Mouse (Mus musculus): ENCODE results near the gene Pnmal1. TPM values are rescaled to one million over a fixed set of nuclear protein-coding genes. Genes with fewer than 3 reads are reported as not detected.
A peak's percentile ranks its signal among the peaks of the same experiment; 100 is the strongest.

Pnmal1 gene
- polyA plus RNA-seq, 1 experiment from 2014 or later: 9.8 TPM

DNA sequence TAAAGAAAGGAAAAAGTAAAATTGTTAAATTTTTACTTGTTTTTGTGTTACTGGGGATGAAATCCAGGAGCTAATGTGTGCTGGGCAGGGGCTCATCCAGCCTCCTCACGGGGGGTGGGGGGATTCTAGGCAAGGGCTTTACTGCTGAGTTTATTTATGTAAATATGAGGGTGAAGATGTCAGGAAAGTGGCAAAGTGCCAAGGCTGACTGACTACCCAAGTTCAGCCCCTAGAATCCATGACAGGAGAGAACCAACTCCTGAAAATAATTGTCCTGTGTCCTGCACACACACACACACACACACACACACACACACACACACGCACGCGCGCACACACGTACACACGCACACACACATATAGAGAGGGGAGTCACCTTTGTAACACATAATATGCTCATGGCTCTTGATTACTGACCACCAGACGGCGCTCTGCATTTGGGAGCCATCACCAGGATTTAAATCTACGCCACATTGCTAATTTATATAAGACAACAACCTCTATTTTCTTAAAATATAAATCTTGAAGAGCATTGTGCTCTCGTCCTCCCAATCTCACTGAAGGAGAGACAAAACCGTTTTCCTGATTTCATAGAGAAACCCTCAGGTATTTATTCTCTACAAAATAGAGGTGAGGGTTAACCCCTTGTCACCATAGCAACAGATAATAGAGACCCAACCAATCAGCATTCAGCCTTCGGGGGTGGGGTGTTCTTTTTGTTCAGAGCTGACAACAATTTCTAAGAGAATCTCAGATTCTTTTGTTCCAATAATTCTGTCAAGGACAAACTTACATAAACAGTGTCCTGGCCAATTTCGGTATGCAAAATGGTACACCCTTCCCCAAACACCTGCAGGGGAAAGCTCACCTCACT lies 26.5 kb upstream of the Pnmal1 start:
- Histone ChIP-seq H3K9me3 (replicated peaks) (no peaks in the 10 kb centered on the region), H3K27me3 (ENCODE audit: low read depth, poor library complexity, severe bottlenecking) (no peaks in the 10 kb centered on the region), H3K27ac (replicated peaks) (no peak overlapping the region), H3K4me3 (no peak overlapping the region), H3K4me1 (peaks cover 16% of the 10 kb centered on the region), H3K36me3 (no peaks in the 10 kb centered on the region)
- DNase-seq (ENCODE audit: low spot score): peak; percentile 47
- 46% methylated on average over 14 of the region's 14 CpGs for WGBS

- H3K4me1 ChIP-seq: peaks cover 34% of the 10 kb centered on the region
- no peak overlapping the region for H3K4me3 ChIP-seq
- 39% methylated on average over 4 of the region's 4 CpGs for whole genome bisulfite sequencing
- H3K9me3 ChIP-seq (replicated peaks): no peaks in the 10 kb centered on the region
- H3K27ac ChIP-seq (replicated peaks): no peak overlapping the region
- no peaks in the 10 kb centered on the region for H3K36me3 ChIP-seq
- peak; percentile 16 for DNase-seq (ENCODE audit: low spot score)
- H3K27me3 ChIP-seq (ENCODE audit: low read depth, poor library complexity, severe bottlenecking): peaks cover 10% of the 10 kb centered on the region; the same call in 1 of the 2 replicates
Observed at GRCm38 (mm10) chr7:16937312-16937711, 22.2 kb upstream of the Pnmal1 start.

DNA sequence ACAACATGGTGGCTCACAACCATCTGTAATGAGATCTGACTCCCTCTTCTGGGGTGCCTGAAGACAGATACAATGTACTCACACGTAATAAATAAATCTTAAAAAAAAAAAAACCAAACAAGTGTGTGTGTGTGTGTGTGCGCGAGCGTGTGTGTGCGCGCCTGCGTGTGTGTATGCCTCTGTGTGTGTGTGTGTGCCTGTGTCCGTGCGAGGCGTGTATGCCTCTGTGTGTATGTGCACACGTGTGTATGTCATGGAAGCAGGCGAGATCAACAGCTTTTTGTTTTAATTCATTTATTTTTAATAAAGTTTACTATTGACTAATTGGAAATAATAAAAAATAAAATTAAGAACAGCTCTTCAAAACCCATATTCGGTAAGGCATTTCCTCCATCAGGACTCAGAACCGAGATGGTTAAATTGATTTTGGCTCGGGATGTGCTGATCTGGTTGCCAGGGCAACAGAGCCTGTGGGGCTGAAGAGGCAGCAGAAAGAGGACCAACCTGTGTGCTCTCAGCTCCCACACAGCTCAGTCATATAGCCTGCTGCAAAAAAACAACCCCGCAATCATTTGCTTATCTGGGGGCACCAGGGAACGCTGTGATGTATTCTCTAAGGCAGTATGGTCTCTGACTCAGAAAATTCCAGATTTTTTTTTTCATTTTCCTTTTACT lies 21.2 kb upstream of the Pnmal1 start:
- Histone ChIP-seq H3K27me3 (ENCODE audit: low read depth, poor library complexity, severe bottlenecking) (peaks cover 15% of the 10 kb centered on the region; the same call in 1 of the 2 replicates), H3K9me3 (replicated peaks) (no peaks in the 10 kb centered on the region), H3K4me1 (peaks cover 31% of the 10 kb centered on the region), H3K36me3 (no peaks in the 10 kb centered on the region), H3K4me3 (0 out of 2 replicates have a peak overlapping the region, but pooled peaks have one; percentile 7), H3K27ac (replicated peaks) (0 out of 2 replicates have a peak overlapping the region, but pooled peaks have one; percentile 38)
- peak; percentile 47 for DNase-seq (ENCODE audit: low spot score)
- WGBS: 73% methylated on average over 17 of the region's 17 CpGs

- no peak for DNase-seq (ENCODE audit: low spot score)
- Histone ChIP-seq H3K4me1 (peaks cover 44% of the 10 kb centered on the region), H3K27ac (replicated peaks) (peak overlapping the region; percentile 55; the same call in 1 of the 2 replicates), H3K27me3 (ENCODE audit: low read depth, poor library complexity, severe bottlenecking) (peaks cover 31% of the 10 kb centered on the region), H3K9me3 (replicated peaks) (no peaks in the 10 kb centered on the region), H3K36me3 (no peaks in the 10 kb centered on the region), H3K4me3 (no peak overlapping the region)
- 61% methylated on average over 7 of the region's 7 CpGs for WGBS
Observed at GRCm38 (mm10) chr7:16940292-16940691, 19.2 kb upstream of the Pnmal1 start.

GRCm38 (mm10) chr7:16942861-16943260 lies 16.6 kb upstream of the Pnmal1 start:
- H3K36me3 ChIP-seq: no peaks in the 10 kb centered on the region
- no peaks in the 10 kb centered on the region for H3K9me3 ChIP-seq (replicated peaks)
- no peak overlapping the region for H3K27ac ChIP-seq (replicated peaks)
- peaks cover 57% of the 10 kb centered on the region for H3K27me3 ChIP-seq (ENCODE audit: low read depth, poor library complexity, severe bottlenecking)
- 69% methylated on average over 4 of the region's 4 CpGs for WGBS
- peaks cover 70% of the 10 kb centered on the region for H3K4me1 ChIP-seq
- DNase-seq (ENCODE audit: low spot score): no peak
- H3K4me3 ChIP-seq: no peak overlapping the region

DNA sequence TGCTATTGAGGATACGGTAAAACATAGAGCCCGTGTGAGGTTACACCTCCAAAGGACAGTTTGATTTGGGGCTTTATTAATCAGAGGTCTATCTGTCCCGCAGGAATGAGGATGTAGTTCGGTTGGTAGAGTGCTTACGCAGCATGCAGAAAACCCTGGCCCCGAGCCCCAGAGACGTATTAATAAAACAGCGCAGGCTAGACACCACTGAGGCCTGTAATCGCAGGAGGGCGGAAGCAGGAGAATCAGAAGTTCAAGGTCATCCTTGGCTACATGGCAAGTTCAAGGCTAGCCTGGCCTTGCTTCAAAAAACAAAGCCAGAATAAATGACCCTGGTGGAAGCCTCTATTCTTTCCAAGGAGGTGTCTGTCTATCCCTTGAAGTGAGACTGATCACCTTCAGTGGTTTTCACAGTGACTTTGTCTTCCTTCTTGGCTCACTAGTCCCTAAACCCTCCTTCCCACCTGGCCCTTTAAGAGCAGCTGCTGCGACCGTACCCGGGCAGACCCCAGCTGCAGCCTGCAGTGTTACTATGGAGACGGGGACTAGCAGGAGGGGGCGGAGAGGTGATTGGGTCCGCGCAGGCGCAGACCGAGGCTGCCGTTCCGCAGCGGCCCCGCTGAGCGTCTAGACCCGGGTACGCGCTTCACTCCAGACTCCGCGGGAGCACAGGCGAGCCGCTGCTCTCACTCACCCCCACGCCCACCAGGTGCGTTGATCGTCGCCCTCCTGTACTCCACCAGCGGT lies 15.2 kb upstream of the Pnmal1 start, which contains the start of gene Pnmal2:
TSS of gene Pnmal2 (plus strand) at position 622 of the 747 bp plus-strand sequence.
- H3K9me3 ChIP-seq (replicated peaks): no peaks in the 10 kb centered on the region
- H3K36me3 ChIP-seq: no peaks in the 10 kb centered on the region
- H3K4me1 ChIP-seq: peaks cover 64% of the 10 kb centered on the region
- 17% methylated on average over 36 of the region's 36 CpGs for WGBS
- H3K27me3 ChIP-seq (ENCODE audit: low read depth, poor library complexity, severe bottlenecking): peaks cover 71% of the 10 kb centered on the region
- H3K4me3 ChIP-seq: peak within 1 kb of the TSS; percentile 69
- DNase-seq (ENCODE audit: low spot score): peak; percentile 93
- H3K27ac ChIP-seq (replicated peaks): peak within 1 kb of the TSS; percentile 77

GRCm38 (mm10) chr7:16944808-16945315 lies 14.6 kb upstream of the Pnmal1 start:
- H3K4me3 ChIP-seq: peak overlapping the region; percentile 69
- under 1% methylated on average over 22 of the region's 22 CpGs for WGBS
- peaks cover 69% of the 10 kb centered on the region for H3K4me1 ChIP-seq
- no peak for DNase-seq (ENCODE audit: low spot score)
- peaks cover 76% of the 10 kb centered on the region for H3K27me3 ChIP-seq (ENCODE audit: low read depth, poor library complexity, severe bottlenecking)
- peak overlapping the region; percentile 77 for H3K27ac ChIP-seq (replicated peaks)
- no peaks in the 10 kb centered on the region for H3K9me3 ChIP-seq (replicated peaks)
- no peaks in the 10 kb centered on the region for H3K36me3 ChIP-seq

DNA sequence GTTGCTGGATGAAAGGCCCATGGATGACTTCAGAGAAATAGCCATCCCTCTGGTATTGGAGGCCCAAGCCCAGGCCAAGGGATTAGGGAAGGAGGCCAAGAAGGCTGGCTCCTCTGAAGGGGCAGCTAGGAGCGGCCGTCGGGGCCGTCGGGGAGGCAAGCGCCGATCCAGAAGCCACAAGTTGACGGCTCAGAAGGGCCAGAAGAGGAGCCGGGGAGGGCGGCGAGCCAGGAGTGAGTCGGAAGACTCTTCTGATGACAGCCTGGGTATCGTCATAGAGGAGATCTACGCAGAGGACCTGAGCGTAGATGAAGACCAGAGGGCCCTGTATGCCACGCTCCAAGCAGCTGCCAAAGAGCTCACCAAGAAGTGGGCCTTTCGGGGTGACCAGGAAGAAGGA lies 14.1 kb upstream of the Pnmal1 start:
- Histone ChIP-seq H3K36me3 (no peaks in the 10 kb centered on the region), H3K4me1 (peaks cover 69% of the 10 kb centered on the region), H3K27me3 (ENCODE audit: low read depth, poor library complexity, severe bottlenecking) (peaks cover 76% of the 10 kb centered on the region), H3K4me3 (peak overlapping the region; percentile 69), H3K27ac (replicated peaks) (no peak overlapping the region; the same call in 1 of the 2 replicates), H3K9me3 (replicated peaks) (no peaks in the 10 kb centered on the region)
- peak; percentile 41 for DNase-seq (ENCODE audit: low spot score)
- WGBS: 12% methylated on average over 17 of the region's 17 CpGs

DNA sequence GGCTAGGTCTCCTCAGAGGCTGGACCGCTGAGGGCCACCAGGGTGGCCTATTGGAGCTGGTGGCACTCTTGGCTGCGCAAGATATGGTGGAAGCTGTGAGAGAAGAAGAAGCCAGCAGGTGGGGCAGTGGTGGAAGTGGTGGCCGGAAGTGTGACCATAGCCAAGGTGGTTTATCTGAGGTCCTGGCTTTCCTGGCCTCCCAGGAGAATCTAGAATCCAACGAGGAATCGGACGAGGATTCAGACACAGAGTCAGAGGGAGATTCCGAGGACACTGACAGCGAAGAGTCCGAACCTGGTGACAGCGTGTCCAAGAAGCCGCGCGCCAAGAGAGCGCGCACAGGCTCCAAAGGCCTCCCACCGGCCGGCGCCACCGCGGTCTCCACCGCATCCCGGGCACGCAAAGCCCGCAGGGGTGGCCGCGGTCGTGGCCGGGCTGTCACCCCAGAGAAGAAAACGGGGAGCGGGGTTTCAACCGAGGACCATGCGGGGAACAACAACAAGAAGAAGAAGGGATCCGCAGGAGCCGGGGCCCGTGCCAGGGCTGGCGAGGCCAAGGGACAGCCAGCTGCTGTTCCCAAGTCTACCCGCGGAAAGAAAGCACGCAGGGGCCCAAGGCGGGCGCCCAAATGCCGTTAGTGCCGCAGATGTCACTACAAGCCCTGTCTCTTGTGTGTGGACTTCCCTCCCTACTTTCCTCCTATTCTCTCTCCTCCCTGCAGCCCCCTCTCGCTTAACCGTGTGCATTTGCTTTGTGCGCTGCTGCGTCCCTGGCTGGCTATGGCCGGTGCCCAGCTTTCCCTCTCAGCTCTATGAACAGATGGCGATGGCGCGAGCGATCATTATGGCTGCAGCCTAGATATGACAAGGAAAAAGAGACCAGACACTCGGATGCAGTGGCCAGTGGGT lies 12.8 kb upstream of the Pnmal1 start:
- Histone ChIP-seq H3K36me3 (no peaks in the 10 kb centered on the region), H3K9me3 (replicated peaks) (no peaks in the 10 kb centered on the region), H3K4me3 (peak overlapping the region; percentile 69), H3K27me3 (ENCODE audit: low read depth, poor library complexity, severe bottlenecking) (peaks cover 78% of the 10 kb centered on the region), H3K4me1 (peaks cover 74% of the 10 kb centered on the region), H3K27ac (replicated peaks) (peak overlapping the region; percentile 59)
- peak; percentile 47 for DNase-seq (ENCODE audit: low spot score)
- whole genome bisulfite sequencing: 1% methylated on average over 53 of the region's 53 CpGs

DNA sequence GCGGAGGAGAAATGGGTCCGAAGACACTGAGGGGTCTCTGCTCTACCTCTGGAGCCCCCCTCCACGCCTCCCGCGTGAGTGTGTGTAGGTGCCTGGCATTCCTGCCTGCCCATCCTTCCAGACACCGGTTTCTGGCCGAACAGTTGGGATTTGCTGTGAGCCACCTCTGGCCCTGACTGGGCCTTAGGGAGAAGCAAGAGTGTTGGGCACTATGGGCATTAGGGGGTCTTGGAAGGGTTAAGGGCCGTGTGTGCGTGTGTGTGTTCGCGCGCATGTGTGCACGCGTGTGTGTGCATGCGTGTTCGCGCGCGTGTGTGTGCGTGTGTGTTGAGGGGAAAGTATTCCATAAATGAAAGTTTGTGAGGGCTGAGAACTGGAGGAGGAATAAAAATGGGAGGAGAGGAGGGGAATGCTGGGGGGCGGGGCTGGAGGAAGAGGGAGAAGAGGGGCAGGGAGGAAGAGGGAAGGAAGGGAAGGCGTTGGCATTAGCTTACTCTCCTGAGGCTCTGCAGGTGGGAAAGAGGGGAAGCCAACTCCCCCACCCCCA lies 12.1 kb upstream of the Pnmal1 start:
- peak overlapping the region; percentile 59; the same call in 1 of the 2 replicates for H3K27ac ChIP-seq (replicated peaks)
- no peaks in the 10 kb centered on the region for H3K9me3 ChIP-seq (replicated peaks)
- H3K27me3 ChIP-seq (ENCODE audit: low read depth, poor library complexity, severe bottlenecking): peaks cover 84% of the 10 kb centered on the region
- H3K36me3 ChIP-seq: no peaks in the 10 kb centered on the region
- H3K4me1 ChIP-seq: peaks cover 74% of the 10 kb centered on the region
- peak overlapping the region; percentile 69 for H3K4me3 ChIP-seq
- no peak for DNase-seq (ENCODE audit: low spot score)
- WGBS: 16% methylated on average over 22 of the region's 22 CpGs

GRCm38 (mm10) chr7:16947959-16948361 lies 11.5 kb upstream of the Pnmal1 start:
- no peaks in the 10 kb centered on the region for H3K9me3 ChIP-seq (replicated peaks)
- H3K36me3 ChIP-seq: no peaks in the 10 kb centered on the region
- no peak for DNase-seq (ENCODE audit: low spot score)
- peaks cover 85% of the 10 kb centered on the region for H3K27me3 ChIP-seq (ENCODE audit: low read depth, poor library complexity, severe bottlenecking)
- peak overlapping the region; percentile 69 for H3K4me3 ChIP-seq
- H3K4me1 ChIP-seq: peaks cover 72% of the 10 kb centered on the region
- no peak overlapping the region for H3K27ac ChIP-seq (replicated peaks)
- 20% methylated on average over 4 of the region's 4 CpGs for WGBS

Measured in midbrain, embryonic 10.5 days (tissue).